Mouse (Mus musculus): ENCODE measurements around the gene Cdkn1a. TPM values are rescaled to one million over a fixed set of nuclear protein-coding genes. Genes with fewer than 3 reads are reported as not detected.

Gene Cdkn1a
- total and polyA plus RNA-seq, 3 experiments: 30.4 to 156 (median 56.4) TPM

- 87% methylated on average over 12 of the region's 12 CpGs for WGBS
- no peak overlapping the region for H3K4me3 ChIP-seq
- intact Hi-C loops (cut with DNase I): no loop called here
- no peaks in the 10 kb centered on the region for H3K79me2 ChIP-seq (replicated peaks; ENCODE audit: control insufficient read depth, insufficient read depth, low read length)
- H3K36me3 ChIP-seq (ENCODE audit: control insufficient read depth, insufficient read depth, low read length): no peaks in the 10 kb centered on the region
- no peak for TF ChIP-seq CTCF (IDR thresholded peaks at IDR 0.05)
- no peak overlapping the region for H3K27ac ChIP-seq
- no peak overlapping the region for H3K9ac ChIP-seq (ENCODE audit: low read depth, low read length)
- no peak for DNase-seq
- H3K27me3 ChIP-seq (ENCODE audit: control insufficient read depth, insufficient read depth, low read length): no peaks in the 10 kb centered on the region
- no peaks in the 10 kb centered on the region for H3K4me1 ChIP-seq (ENCODE audit: control insufficient read depth, insufficient read depth, low read length)
Measured at GRCm38 (mm10) chr17:29145101-29145500, 54.3 kb downstream of the Cdkn1a start.

- DNase-seq: no peak
- Histone ChIP-seq H3K79me2 (replicated peaks; ENCODE audit: control insufficient read depth, insufficient read depth, low read length) (no peaks in the 10 kb centered on the region), H3K27ac (no peak overlapping the region), H3K4me1 (ENCODE audit: control insufficient read depth, insufficient read depth, low read length) (no peaks in the 10 kb centered on the region), H3K4me3 (no peak overlapping the region), H3K27me3 (ENCODE audit: control insufficient read depth, insufficient read depth, low read length) (no peaks in the 10 kb centered on the region), H3K36me3 (ENCODE audit: control insufficient read depth, insufficient read depth, low read length) (no peaks in the 10 kb centered on the region), H3K9ac (ENCODE audit: low read depth, low read length) (no peak overlapping the region)
- WGBS: 77% methylated on average over 14 of the region's 14 CpGs
- intact Hi-C loops (cut with DNase I): no loop called here
- no peak for TF ChIP-seq CTCF (IDR thresholded peaks at IDR 0.05)
- no peak for TF ChIP-seq EP300 (IDR thresholded peaks at IDR 0.05; ENCODE audit: insufficient read depth, low read depth, low read length)
- TF ChIP-seq POLR2A (IDR thresholded peaks at IDR 0.05; ENCODE audit: insufficient read depth, low read depth, low read length): no peak
Measured at GRCm38 (mm10) chr17:29147273-29147672, 56.5 kb downstream of the Cdkn1a start.

DNA sequence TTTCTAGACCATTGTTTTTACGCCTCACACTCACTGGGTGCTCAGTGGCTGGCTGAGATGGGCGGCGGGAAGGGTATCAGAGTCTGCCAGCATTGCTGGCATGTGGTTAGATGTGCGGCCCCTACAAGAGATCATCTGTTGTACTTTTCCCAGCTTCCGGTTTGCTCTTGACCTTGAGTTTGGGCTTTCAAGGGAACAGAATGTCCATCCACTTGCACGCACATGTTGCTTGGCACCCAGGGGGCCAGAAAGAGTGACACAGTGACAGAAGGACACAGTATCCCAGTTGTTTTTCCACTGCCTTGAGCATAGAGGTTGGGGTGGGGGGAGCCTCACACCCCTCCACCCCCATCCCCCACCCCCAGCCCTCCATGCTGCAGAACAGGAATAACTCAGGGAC lies 57.0 kb downstream of the Cdkn1a start:
- no peak for TF ChIP-seq POLR2A (IDR thresholded peaks at IDR 0.05; ENCODE audit: insufficient read depth, low read depth, low read length)
- TF ChIP-seq EP300 (IDR thresholded peaks at IDR 0.05; ENCODE audit: insufficient read depth, low read depth, low read length): no peak
- no peak for TF ChIP-seq CTCF (IDR thresholded peaks at IDR 0.05)
- no peaks in the 10 kb centered on the region for H3K36me3 ChIP-seq (ENCODE audit: control insufficient read depth, insufficient read depth, low read length)
- intact Hi-C loops (cut with DNase I): no loop called here
- WGBS: 71% methylated on average over 6 of the region's 6 CpGs
- H3K79me2 ChIP-seq (replicated peaks; ENCODE audit: control insufficient read depth, insufficient read depth, low read length): no peaks in the 10 kb centered on the region
- no peak overlapping the region for H3K9ac ChIP-seq (ENCODE audit: low read depth, low read length)
- H3K27ac ChIP-seq: no peak overlapping the region
- no peaks in the 10 kb centered on the region for H3K27me3 ChIP-seq (ENCODE audit: control insufficient read depth, insufficient read depth, low read length)
- H3K4me1 ChIP-seq (ENCODE audit: control insufficient read depth, insufficient read depth, low read length): no peaks in the 10 kb centered on the region
- no peak overlapping the region for H3K4me3 ChIP-seq
- DNase-seq: no peak

DNA sequence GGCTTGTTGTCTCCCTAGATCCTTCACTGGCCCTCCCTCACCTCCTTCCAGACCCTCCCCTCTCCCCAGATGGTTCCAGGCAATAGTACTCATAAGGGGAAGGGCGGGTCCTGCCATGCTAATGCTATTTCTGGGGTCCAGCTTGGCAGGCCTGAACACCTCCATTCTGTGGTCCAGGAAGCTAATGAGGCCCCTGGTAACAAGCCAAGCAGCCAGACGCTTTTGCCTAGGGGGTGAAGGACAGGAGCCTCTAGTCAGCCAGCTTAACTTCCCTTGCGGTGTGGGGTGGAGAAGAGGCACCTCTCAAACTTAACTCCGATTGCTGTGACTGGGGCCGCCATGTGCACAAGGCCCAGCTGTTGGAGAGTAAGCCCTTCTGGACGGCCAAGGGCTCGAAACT lies 59.0 kb downstream of the Cdkn1a start:
- H3K36me3 ChIP-seq (ENCODE audit: control insufficient read depth, insufficient read depth, low read length): no peaks in the 10 kb centered on the region
- intact Hi-C loops (cut with DNase I): no loop called here

More for the DNA sequence above, 59.0 kb downstream of the Cdkn1a start:
- Histone ChIP-seq H3K27me3 (ENCODE audit: control insufficient read depth, insufficient read depth, low read length) (no peaks in the 10 kb centered on the region), H3K9ac (ENCODE audit: low read depth, low read length) (no peak overlapping the region), H3K4me1 (ENCODE audit: control insufficient read depth, insufficient read depth, low read length) (no peaks in the 10 kb centered on the region), H3K4me3 (no peak overlapping the region), H3K79me2 (replicated peaks; ENCODE audit: control insufficient read depth, insufficient read depth, low read length) (no peaks in the 10 kb centered on the region), H3K27ac (no peak overlapping the region)
- TF ChIP-seq CTCF (IDR thresholded peaks at IDR 0.05): no peak
- TF ChIP-seq EP300 (IDR thresholded peaks at IDR 0.05; ENCODE audit: insufficient read depth, low read depth, low read length): no peak
- no peak for TF ChIP-seq POLR2A (IDR thresholded peaks at IDR 0.05; ENCODE audit: insufficient read depth, low read depth, low read length)
- DNase-seq: no peak
- 74% methylated on average over 7 of the region's 7 CpGs for WGBS

Other genes starting within 250 kb of the Cdkn1a start
- gene Pnpla1, start 232.6 kb upstream of the Cdkn1a start, total RNA-seq (2021): not detected
- gene Pnpla1, start 232.6 kb upstream of the Cdkn1a start, polyA plus RNA-seq (2012; rRNA removed): 0.02 TPM in 1 of 2 replicates, not detected in the other
- not detected for gene 4930539E08Rik, start 175.7 kb upstream of the Cdkn1a start, total RNA-seq (2021)
- 0.08 and 0.23 TPM in 2 replicates for gene 4930539E08Rik, start 175.7 kb upstream of the Cdkn1a start, polyA plus RNA-seq (2012; rRNA removed)
- gene Pxt1, start 147.1 kb upstream of the Cdkn1a start, total RNA-seq (2021): under 1 TPM in 1 of 2 experiments, not detected in 1; 0.52 TPM
- gene Pxt1, start 147.1 kb upstream of the Cdkn1a start, polyA plus RNA-seq (2012; rRNA removed): 0.14 and 0.29 TPM in 2 replicates
- 10 to 100 TPM; 55.7 to 55.8 TPM for gene Kctd20, start 139.0 kb upstream of the Cdkn1a start, total RNA-seq (2021)
- 23.8 and 44.7 TPM in 2 replicates for gene Kctd20, start 139.0 kb upstream of the Cdkn1a start, polyA plus RNA-seq (2012; rRNA removed)
- 10 to 100 TPM; 29.5 to 32.5 TPM for gene Stk38, start 83.0 kb upstream of the Cdkn1a start, total RNA-seq (2021)
- gene Stk38, start 83.0 kb upstream of the Cdkn1a start, polyA plus RNA-seq (2012; rRNA removed): 41.6 and 50.5 TPM in 2 replicates
- 10 to 100 TPM; 64.5 to 84.9 TPM for gene Srsf3, start 58.3 kb upstream of the Cdkn1a start, total RNA-seq (2021)
- 84.5 and 104 TPM in 2 replicates for gene Srsf3, start 58.3 kb upstream of the Cdkn1a start, polyA plus RNA-seq (2012; rRNA removed)
- under 1 TPM in 1 of 2 experiments, not detected in 1; 0.70 TPM for gene Rab44, start 23.2 kb downstream of the Cdkn1a start, total RNA-seq (2021)
- gene Rab44, start 23.2 kb downstream of the Cdkn1a start, polyA plus RNA-seq (2012; rRNA removed): 0.23 and 0.38 TPM in 2 replicates
- 1 to 10 TPM; 4.4 to 5.2 TPM for gene Cpne5, start 147.2 kb downstream of the Cdkn1a start, total RNA-seq (2021)
- 10.7 and 11.2 TPM in 2 replicates for gene Cpne5, start 147.2 kb downstream of the Cdkn1a start, polyA plus RNA-seq (2012; rRNA removed)
- gene Ppil1, start 173.2 kb downstream of the Cdkn1a start, total RNA-seq (2021): 10 to 100 TPM; 28.4 to 31.1 TPM
- gene Ppil1, start 173.2 kb downstream of the Cdkn1a start, polyA plus RNA-seq (2012; rRNA removed): 33.2 and 41.7 TPM in 2 replicates
- 100 to 1,000 TPM; 264 to 318 TPM for gene BC004004, start 177.8 kb downstream of the Cdkn1a start, total RNA-seq (2021)
- gene BC004004, start 177.8 kb downstream of the Cdkn1a start, polyA plus RNA-seq (2012; rRNA removed): 184 and 264 TPM in 2 replicates
- gene Pi16, start 226.7 kb downstream of the Cdkn1a start, total RNA-seq (2021): 10 to 100 TPM; 24.1 to 40.7 TPM
- gene Pi16, start 226.7 kb downstream of the Cdkn1a start, polyA plus RNA-seq (2012; rRNA removed): 63.1 and 73.5 TPM in 2 replicates